Mouse (Mus musculus): ENCODE measurements around the gene Ciart. TPM values are rescaled to one million over a fixed set of nuclear protein-coding genes. Genes with fewer than 3 reads are reported as not detected.
A peak's percentile ranks its signal among the peaks of the same experiment; 100 is the strongest.

Ciart gene
- polyA plus RNA-seq, 1 experiment: 0.72 TPM

- H3K27me3 ChIP-seq (ENCODE audit: control insufficient read depth, insufficient read depth, low read length): peaks cover 21% of the 10 kb centered on the region
- peaks cover 3% of the 10 kb centered on the region for H3K4me1 ChIP-seq (ENCODE audit: control insufficient read depth, insufficient read depth, insufficient read length, low read length)
- no peaks in the 10 kb centered on the region for H3K36me3 ChIP-seq (ENCODE audit: control insufficient read depth, insufficient read depth, low read length)
- peak; percentile 75; the same call in 1 of the 2 replicates for TF ChIP-seq CTCF (IDR thresholded peaks at IDR 0.05; ENCODE audit: extremely low read depth, insufficient read length, insufficient replicate concordance, low read depth, low read length)
- TF ChIP-seq POLR2A (IDR thresholded peaks at IDR 0.05; ENCODE audit: low read depth, low read length): no peak
- H3K27ac ChIP-seq (ENCODE audit: insufficient read depth, low read depth, low read length): no peak overlapping the region
- no peak overlapping the region for H3K4me3 ChIP-seq (ENCODE audit: low read depth, low read length)
- 2% methylated on average over 12 of the region's 12 CpGs for WGBS
Measured at GRCm38 (mm10) chr3:95905940-95906492, 24.0 kb upstream of the Ciart start.

GRCm38 (mm10) chr3:95905146-95905939 is 23.3 kb upstream of the Ciart start:
- Histone ChIP-seq H3K27ac (ENCODE audit: insufficient read depth, low read depth, low read length) (no peak overlapping the region), H3K4me1 (ENCODE audit: control insufficient read depth, insufficient read depth, insufficient read length, low read length) (peaks cover 3% of the 10 kb centered on the region), H3K4me3 (ENCODE audit: low read depth, low read length) (peak overlapping the region; percentile 12), H3K36me3 (ENCODE audit: control insufficient read depth, insufficient read depth, low read length) (no peaks in the 10 kb centered on the region), H3K27me3 (ENCODE audit: control insufficient read depth, insufficient read depth, low read length) (peaks cover 21% of the 10 kb centered on the region)
- 2% methylated on average over 18 of the region's 18 CpGs for WGBS
- TF ChIP-seq POLR2A (IDR thresholded peaks at IDR 0.05; ENCODE audit: low read depth, low read length) (no peak), CTCF (IDR thresholded peaks at IDR 0.05; ENCODE audit: extremely low read depth, insufficient read length, insufficient replicate concordance, low read depth, low read length) (no peak)

GRCm38 (mm10) chr3:95904568-95904967 is 22.5 kb upstream of the Ciart start, which contains the start of gene Car14:
Gene Car14, minus strand, starts transcription at chr3:95904691.
- no peak within 1 kb of the TSS for H3K27ac ChIP-seq (ENCODE audit: insufficient read depth, low read depth, low read length)
- WGBS: 4% methylated on average over 15 of the region's 15 CpGs
- no peak for TF ChIP-seq POLR2A (IDR thresholded peaks at IDR 0.05; ENCODE audit: low read depth, low read length)
- TF ChIP-seq CTCF (IDR thresholded peaks at IDR 0.05; ENCODE audit: extremely low read depth, insufficient read length, insufficient replicate concordance, low read depth, low read length): no peak
- peak within 1 kb of the TSS; percentile 12 for H3K4me3 ChIP-seq (ENCODE audit: low read depth, low read length)
- no peaks in the 10 kb centered on the region for H3K36me3 ChIP-seq (ENCODE audit: control insufficient read depth, insufficient read depth, low read length)
- peaks cover 3% of the 10 kb centered on the region for H3K4me1 ChIP-seq (ENCODE audit: control insufficient read depth, insufficient read depth, insufficient read length, low read length)
- peaks cover 21% of the 10 kb centered on the region for H3K27me3 ChIP-seq (ENCODE audit: control insufficient read depth, insufficient read depth, low read length)

- WGBS: 20% methylated on average over 15 of the region's 15 CpGs
- Histone ChIP-seq H3K4me3 (ENCODE audit: low read depth, low read length) (no peak overlapping the region), H3K36me3 (ENCODE audit: control insufficient read depth, insufficient read depth, low read length) (no peaks in the 10 kb centered on the region), H3K27me3 (ENCODE audit: control insufficient read depth, insufficient read depth, low read length) (peaks cover 21% of the 10 kb centered on the region), H3K4me1 (ENCODE audit: control insufficient read depth, insufficient read depth, insufficient read length, low read length) (peaks cover 3% of the 10 kb centered on the region), H3K27ac (ENCODE audit: insufficient read depth, low read depth, low read length) (no peak overlapping the region)
- TF ChIP-seq POLR2A (IDR thresholded peaks at IDR 0.05; ENCODE audit: low read depth, low read length): no peak
- no peak for TF ChIP-seq CTCF (IDR thresholded peaks at IDR 0.05; ENCODE audit: extremely low read depth, insufficient read length, insufficient replicate concordance, low read depth, low read length)
Measured at GRCm38 (mm10) chr3:95903753-95904502, 21.9 kb upstream of the Ciart start.

- peaks cover 21% of the 10 kb centered on the region for H3K27me3 ChIP-seq (ENCODE audit: control insufficient read depth, insufficient read depth, low read length)
- H3K36me3 ChIP-seq (ENCODE audit: control insufficient read depth, insufficient read depth, low read length): no peaks in the 10 kb centered on the region
- H3K4me3 ChIP-seq (ENCODE audit: low read depth, low read length): no peak overlapping the region
- 50% methylated on average over 6 of the region's 6 CpGs for WGBS
- no peak for TF ChIP-seq POLR2A (IDR thresholded peaks at IDR 0.05; ENCODE audit: low read depth, low read length)
- no peak for TF ChIP-seq CTCF (IDR thresholded peaks at IDR 0.05; ENCODE audit: extremely low read depth, insufficient read length, insufficient replicate concordance, low read depth, low read length)
- H3K4me1 ChIP-seq (ENCODE audit: control insufficient read depth, insufficient read depth, insufficient read length, low read length): peaks cover 3% of the 10 kb centered on the region
- no peak overlapping the region for H3K27ac ChIP-seq (ENCODE audit: insufficient read depth, low read depth, low read length)
Measured at GRCm38 (mm10) chr3:95902643-95903042, 20.6 kb upstream of the Ciart start.

- Histone ChIP-seq H3K36me3 (ENCODE audit: control insufficient read depth, insufficient read depth, low read length) (peaks cover 2% of the 10 kb centered on the region; the same call in 1 of the 2 replicates), H3K27ac (ENCODE audit: insufficient read depth, low read depth, low read length) (no peak overlapping the region), H3K27me3 (ENCODE audit: control insufficient read depth, insufficient read depth, low read length) (peaks cover 21% of the 10 kb centered on the region), H3K4me1 (ENCODE audit: control insufficient read depth, insufficient read depth, insufficient read length, low read length) (peaks cover 3% of the 10 kb centered on the region), H3K4me3 (ENCODE audit: low read depth, low read length) (no peak overlapping the region)
- TF ChIP-seq POLR2A (IDR thresholded peaks at IDR 0.05; ENCODE audit: low read depth, low read length) (no peak), CTCF (IDR thresholded peaks at IDR 0.05; ENCODE audit: extremely low read depth, insufficient read length, insufficient replicate concordance, low read depth, low read length) (no peak)
Measured at GRCm38 (mm10) chr3:95902373-95902625, 20.2 kb upstream of the Ciart start.

Measured in small intestine, adult 2 months (tissue).